ENCODE assay signal across 7 mouse cellular contexts in genomic region chr4:139175061-139175971, GRCm38 (mm10). TPM values are rescaled to one million over a fixed set of nuclear protein-coding genes. Genes with fewer than 3 reads are reported as not detected.
A peak's percentile ranks its signal among the peaks of the same experiment; 100 is the strongest.
DNase-seq lines count a peak whose midpoint lies in the region; ATAC-seq lines count a peak whose summit lies in the region.

No protein-coding gene starts in this region.

- ATAC-seq in midbrain, embryonic 16.5 days = no peak

- no peaks in the 10 kb centered on the region for H3K9me3 ChIP-seq in midbrain, embryonic 16.5 days (replicated peaks; ENCODE audit: control insufficient read depth, low read length, poor library complexity, severe bottlenecking)

- H3K4me1 ChIP-seq in midbrain, embryonic 16.5 days (ENCODE audit: control insufficient read depth, insufficient read depth, low read length) = no peaks in the 10 kb centered on the region

- WGBS in midbrain, embryonic 16.5 days = 57% methylated on average over 20 of the region's 20 CpGs

- H3K27ac ChIP-seq in midbrain, embryonic 16.5 days (ENCODE audit: low read length) = no peak overlapping the region

- peak; percentile 39 to 78 for DNase-seq in urinary bladder, postnatal 36 days (ENCODE audit: low spot score in 2 of 2)
- DNase-seq in urinary bladder, postnatal 10 days (ENCODE audit: low spot score) = no peak
- DNase-seq in heart, adult 9 months (ENCODE audit: low spot score in 2 of 2) = peak; percentile 89 to 90
- peak; percentile 75 to 91 for DNase-seq in kidney, postnatal 25 days
- peak; percentile 51 for DNase-seq in yolk sac, embryonic 10.5 days (ENCODE audit: low spot score)
- DNase-seq in cerebellum, adult 11 months = no peak

- H3K36me3 ChIP-seq in midbrain, embryonic 16.5 days (ENCODE audit: control insufficient read depth, insufficient read depth, low read length) = no peaks in the 10 kb centered on the region

- H3K4me2 ChIP-seq in midbrain, embryonic 16.5 days (ENCODE audit: low read length) = no peak overlapping the region

- H3K9ac ChIP-seq in midbrain, embryonic 16.5 days (ENCODE audit: low read depth, low read length) = no peak overlapping the region

- no peak overlapping the region for H3K4me3 ChIP-seq in midbrain, embryonic 16.5 days (ENCODE audit: low read depth, low read length)

- H3K27me3 ChIP-seq in midbrain, embryonic 16.5 days (ENCODE audit: control insufficient read depth, insufficient read depth, low read depth, low read length) = no peaks in the 10 kb centered on the region

RNA-seq across cellular contexts. Expression of gene Capzb, which starts 17.4 kb away (rescaled TPM):
- 316 and 331 TPM in 2 replicates for polyA plus RNA-seq in midbrain, embryonic 16.5 days (2015; fragmentation: Nextera tagmentation; extraction: Ambion mirVana)

RNA-seq across cellular contexts. Expression of gene Minos1, which starts 44.4 kb away (rescaled TPM):
- 337 and 343 TPM in 2 replicates for polyA plus RNA-seq in midbrain, embryonic 16.5 days (2015; fragmentation: Nextera tagmentation; extraction: Ambion mirVana)

Comparison
In these comparisons a context has a peak if more than half of its experiments do, and no peak if none do; other contexts are left out.
1. DNase-seq: peak in urinary bladder, postnatal 36 days (2 of 2), heart, adult 9 months (2 of 2), kidney, postnatal 25 days (2 of 2) and yolk sac, embryonic 10.5 days (single experiment); none in urinary bladder, postnatal 10 days (single experiment) and cerebellum, adult 11 months (single experiment).